Mouse (Mus musculus): ENCODE data around the gene St6gal1. TPM values are rescaled to one million over a fixed set of nuclear protein-coding genes. Genes with fewer than 3 reads are reported as not detected.

The St6gal1 gene
- polyA plus RNA-seq, 1 experiment from 2014 or later, result 17.6 TPM

DNA sequence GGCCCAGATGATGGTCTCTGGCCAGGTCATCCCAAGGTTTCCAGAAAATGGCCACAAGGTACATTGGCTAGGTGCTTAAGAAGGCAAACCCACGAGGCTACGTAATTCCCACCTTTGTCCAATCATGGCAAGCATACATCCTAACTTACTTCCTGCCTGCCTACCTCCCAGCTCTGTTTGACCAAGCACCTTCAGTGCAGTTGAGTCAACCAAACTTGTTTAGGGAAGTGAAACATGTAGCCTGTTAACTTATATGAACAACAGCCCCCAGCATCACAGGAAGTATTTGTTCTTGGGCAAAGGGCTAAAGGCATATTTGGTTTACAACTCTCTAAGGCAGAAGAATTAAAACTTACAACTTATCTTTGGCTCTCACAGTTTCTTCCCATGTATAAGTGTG is 38.7 kb upstream of the St6gal1 start:
- no peak overlapping the region for H3K4me2 ChIP-seq (ENCODE audit: low read depth, low read length)
- no peak overlapping the region for H3K27ac ChIP-seq (ENCODE audit: low read length)
- H3K4me1 ChIP-seq (ENCODE audit: control insufficient read depth, insufficient read depth, low read length), result no peaks in the 10 kb centered on the region
- no peaks in the 10 kb centered on the region for H3K27me3 ChIP-seq (ENCODE audit: control insufficient read depth, insufficient read depth, low read length)
- H3K4me3 ChIP-seq (replicated peaks; ENCODE audit: low read length), result no peak overlapping the region
- ATAC-seq (ENCODE audit: insufficient read depth, low FRiP score), result no peak
- 92% methylated on average over 2 of the region's 2 CpGs for WGBS
- no peaks in the 10 kb centered on the region for H3K9me3 ChIP-seq (replicated peaks; ENCODE audit: control insufficient read depth, low read length)
- no peak overlapping the region for H3K9ac ChIP-seq (ENCODE audit: low read length)
- H3K36me3 ChIP-seq (ENCODE audit: control insufficient read depth, insufficient read depth, low read length), result no peaks in the 10 kb centered on the region

DNA sequence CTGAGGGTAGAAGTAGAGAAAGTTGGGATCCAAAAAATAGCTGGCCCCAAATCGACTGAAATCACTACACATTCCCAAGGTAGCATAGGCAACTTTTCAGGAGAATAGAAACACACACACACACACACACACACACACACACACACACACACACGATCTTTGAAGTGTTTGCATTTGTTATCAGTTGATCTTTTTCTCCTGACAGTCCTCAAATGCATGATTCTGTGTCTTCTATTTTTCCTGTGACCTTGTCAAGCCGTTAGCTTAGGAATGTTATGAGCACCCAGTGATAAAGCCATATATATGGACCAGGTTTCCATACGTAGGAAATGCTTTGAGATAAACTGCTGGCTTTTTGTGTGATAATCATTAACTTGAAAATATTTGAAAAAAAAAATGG is 38.1 kb upstream of the St6gal1 start:
- WGBS, result 44% methylated on average over 4 of the region's 4 CpGs

DNA sequence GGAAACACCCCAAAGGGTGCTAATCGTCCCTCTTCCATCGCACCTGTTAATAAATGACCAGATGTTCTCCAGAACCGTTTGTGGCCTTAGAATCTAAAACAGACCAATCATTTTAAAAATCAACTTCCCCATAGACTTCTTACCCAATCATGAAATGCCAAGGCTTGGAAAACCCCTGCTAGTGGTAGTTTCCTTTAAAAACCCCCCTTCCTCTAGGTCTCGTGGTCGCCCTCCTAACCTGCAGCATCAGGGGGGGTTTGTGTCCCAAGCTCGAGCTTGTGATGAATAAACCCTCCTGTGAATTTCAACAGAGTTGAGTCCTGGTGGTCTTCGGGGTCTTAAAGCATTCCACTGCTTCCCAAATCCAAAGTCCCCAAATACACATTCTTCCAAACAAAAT is 36.6 kb upstream of the St6gal1 start:
- Histone ChIP-seq H3K36me3 (ENCODE audit: control insufficient read depth, insufficient read depth, low read length) (no peaks in the 10 kb centered on the region), H3K4me3 (replicated peaks; ENCODE audit: low read length) (no peak overlapping the region), H3K9ac (ENCODE audit: low read length) (no peak overlapping the region), H3K27ac (ENCODE audit: low read length) (no peak overlapping the region), H3K27me3 (ENCODE audit: control insufficient read depth, insufficient read depth, low read length) (no peaks in the 10 kb centered on the region), H3K4me1 (ENCODE audit: control insufficient read depth, insufficient read depth, low read length) (no peaks in the 10 kb centered on the region), H3K9me3 (replicated peaks; ENCODE audit: control insufficient read depth, low read length) (no peaks in the 10 kb centered on the region), H3K4me2 (ENCODE audit: low read depth, low read length) (no peak overlapping the region)
- WGBS, result 74% methylated on average over 7 of the region's 7 CpGs
- no peak for ATAC-seq (ENCODE audit: insufficient read depth, low FRiP score)

More for the DNA sequence above, 38.1 kb upstream of the St6gal1 start:
- no peaks in the 10 kb centered on the region for H3K9me3 ChIP-seq (replicated peaks; ENCODE audit: control insufficient read depth, low read length)
- no peak overlapping the region for H3K4me3 ChIP-seq (replicated peaks; ENCODE audit: low read length)
- H3K9ac ChIP-seq (ENCODE audit: low read length), result no peak overlapping the region
- H3K27ac ChIP-seq (ENCODE audit: low read length), result no peak overlapping the region
- H3K27me3 ChIP-seq (ENCODE audit: control insufficient read depth, insufficient read depth, low read length), result no peaks in the 10 kb centered on the region
- no peak for ATAC-seq (ENCODE audit: insufficient read depth, low FRiP score)
- no peak overlapping the region for H3K4me2 ChIP-seq (ENCODE audit: low read depth, low read length)
- no peaks in the 10 kb centered on the region for H3K4me1 ChIP-seq (ENCODE audit: control insufficient read depth, insufficient read depth, low read length)
- no peaks in the 10 kb centered on the region for H3K36me3 ChIP-seq (ENCODE audit: control insufficient read depth, insufficient read depth, low read length)

DNA sequence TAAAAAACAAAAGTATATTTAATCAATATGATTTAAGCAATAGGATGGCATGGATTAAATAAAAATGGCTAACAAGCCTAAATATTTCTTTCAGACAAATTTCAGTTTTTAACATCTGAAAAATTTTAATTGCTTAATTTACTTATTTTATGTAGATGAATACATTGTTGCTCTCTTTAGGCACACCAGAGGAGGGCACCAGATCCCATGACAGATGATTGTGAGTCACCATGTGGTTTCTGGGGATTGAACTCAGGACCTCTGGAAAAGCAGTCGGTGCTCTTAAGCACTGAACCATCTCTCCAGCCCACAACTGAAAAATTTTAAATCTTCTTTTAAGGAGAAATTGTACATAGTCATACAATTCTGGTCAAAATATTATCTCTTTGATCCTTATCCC is 34.9 kb upstream of the St6gal1 start:
- ATAC-seq (ENCODE audit: insufficient read depth, low FRiP score), result no peak
- Histone ChIP-seq H3K36me3 (ENCODE audit: control insufficient read depth, insufficient read depth, low read length) (no peaks in the 10 kb centered on the region), H3K9ac (ENCODE audit: low read length) (no peak overlapping the region), H3K4me1 (ENCODE audit: control insufficient read depth, insufficient read depth, low read length) (no peaks in the 10 kb centered on the region), H3K9me3 (replicated peaks; ENCODE audit: control insufficient read depth, low read length) (no peaks in the 10 kb centered on the region), H3K27me3 (ENCODE audit: control insufficient read depth, insufficient read depth, low read length) (no peaks in the 10 kb centered on the region), H3K27ac (ENCODE audit: low read length) (no peak overlapping the region), H3K4me2 (ENCODE audit: low read depth, low read length) (no peak overlapping the region), H3K4me3 (replicated peaks; ENCODE audit: low read length) (no peak overlapping the region)
- 71% methylated on average over 1 of the region's 1 CpGs for WGBS

DNA sequence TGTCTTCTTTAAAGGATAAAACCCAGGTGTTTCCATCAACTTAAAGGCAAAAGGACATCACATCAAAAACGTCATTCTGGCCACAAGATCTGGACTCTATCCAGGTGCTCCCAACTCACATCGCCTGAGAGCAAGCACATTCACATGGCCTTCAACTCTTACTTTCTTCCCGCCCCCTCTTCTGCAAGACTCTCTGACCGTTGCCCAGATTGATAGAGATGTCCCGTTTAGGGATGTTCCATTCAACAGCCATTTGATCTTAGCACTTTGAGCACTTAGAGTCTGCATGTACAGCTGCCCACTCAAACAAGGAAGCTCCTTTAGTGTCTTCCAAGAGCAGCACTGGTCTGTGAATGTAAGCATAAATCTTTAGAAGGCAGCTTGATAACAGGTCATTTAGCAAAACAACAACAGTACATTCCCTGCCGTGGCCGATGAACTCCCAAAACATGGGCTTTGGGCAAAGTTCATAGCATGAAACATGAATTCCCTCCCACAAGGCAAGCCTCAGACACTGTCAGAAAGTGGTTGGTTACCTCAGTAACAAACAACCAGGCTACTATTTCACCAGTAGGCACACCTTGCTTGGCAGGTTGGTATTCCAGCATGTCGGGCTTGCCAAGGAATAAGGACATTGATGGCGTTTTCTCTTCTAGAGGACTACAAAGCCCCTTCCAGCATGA is 32.8 kb upstream of the St6gal1 start:
- Histone ChIP-seq H3K4me1 (ENCODE audit: control insufficient read depth, insufficient read depth, low read length) (no peaks in the 10 kb centered on the region), H3K27me3 (ENCODE audit: control insufficient read depth, insufficient read depth, low read length) (no peaks in the 10 kb centered on the region), H3K36me3 (ENCODE audit: control insufficient read depth, insufficient read depth, low read length) (no peaks in the 10 kb centered on the region), H3K4me2 (ENCODE audit: low read depth, low read length) (no peak overlapping the region), H3K9me3 (replicated peaks; ENCODE audit: control insufficient read depth, low read length) (no peaks in the 10 kb centered on the region), H3K9ac (ENCODE audit: low read length) (no peak overlapping the region), H3K27ac (ENCODE audit: low read length) (no peak overlapping the region), H3K4me3 (replicated peaks; ENCODE audit: low read length) (no peak overlapping the region)
- WGBS, result 74% methylated on average over 9 of the region's 9 CpGs
- ATAC-seq (ENCODE audit: insufficient read depth, low FRiP score), result no peak

DNA sequence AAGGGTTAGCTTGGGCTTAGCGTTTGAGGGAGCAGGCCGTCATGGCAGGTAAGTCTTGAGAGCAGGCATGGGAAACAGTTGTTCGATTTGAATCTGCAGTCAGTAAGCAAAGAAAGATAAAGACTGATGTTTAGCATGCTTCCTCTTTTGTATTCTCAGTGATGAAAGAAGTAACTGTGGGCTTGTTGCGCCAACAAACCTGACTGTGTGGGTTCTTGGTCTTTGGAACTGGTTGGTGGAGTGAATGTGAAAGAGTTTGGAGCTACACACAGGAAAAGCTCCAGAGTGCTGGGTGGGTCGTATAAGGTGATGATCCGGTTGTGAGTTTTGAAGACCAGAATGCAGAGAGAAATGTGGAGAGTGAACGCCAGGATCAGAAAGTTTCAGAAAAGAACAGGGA is 28.9 kb upstream of the St6gal1 start:
- Histone ChIP-seq H3K4me3 (replicated peaks; ENCODE audit: low read length) (no peak overlapping the region), H3K4me2 (ENCODE audit: low read depth, low read length) (no peak overlapping the region), H3K27ac (ENCODE audit: low read length) (no peak overlapping the region), H3K9ac (ENCODE audit: low read length) (no peak overlapping the region), H3K4me1 (ENCODE audit: control insufficient read depth, insufficient read depth, low read length) (no peaks in the 10 kb centered on the region), H3K27me3 (ENCODE audit: control insufficient read depth, insufficient read depth, low read length) (no peaks in the 10 kb centered on the region), H3K9me3 (replicated peaks; ENCODE audit: control insufficient read depth, low read length) (no peaks in the 10 kb centered on the region), H3K36me3 (ENCODE audit: control insufficient read depth, insufficient read depth, low read length) (no peaks in the 10 kb centered on the region)
- no peak for ATAC-seq (ENCODE audit: insufficient read depth, low FRiP score)
- WGBS, result 78% methylated on average over 7 of the region's 7 CpGs

DNA sequence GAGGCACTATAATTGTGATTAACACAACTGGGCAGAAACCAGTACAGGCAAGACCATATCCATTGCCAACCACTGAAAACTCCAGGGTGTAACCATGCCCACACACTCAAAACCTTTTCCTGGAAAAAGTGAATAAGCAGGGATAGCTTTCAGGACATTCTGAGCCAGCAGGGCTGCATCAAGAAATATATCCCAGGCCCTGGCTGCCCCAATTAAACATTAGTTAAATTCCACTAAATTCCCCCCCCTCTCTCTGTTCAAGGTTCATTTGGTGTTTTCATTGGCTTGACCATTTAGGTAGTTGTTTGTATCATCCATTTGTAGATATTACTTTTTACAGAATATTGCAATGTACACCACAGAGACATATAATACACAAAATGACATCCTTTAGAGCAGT is 28.2 kb upstream of the St6gal1 start:
- no peaks in the 10 kb centered on the region for H3K27me3 ChIP-seq (ENCODE audit: control insufficient read depth, insufficient read depth, low read length)
- no peak overlapping the region for H3K9ac ChIP-seq (ENCODE audit: low read length)
- no peaks in the 10 kb centered on the region for H3K9me3 ChIP-seq (replicated peaks; ENCODE audit: control insufficient read depth, low read length)
- H3K4me1 ChIP-seq (ENCODE audit: control insufficient read depth, insufficient read depth, low read length), result no peaks in the 10 kb centered on the region
- H3K4me3 ChIP-seq (replicated peaks; ENCODE audit: low read length), result no peak overlapping the region
- no peak overlapping the region for H3K27ac ChIP-seq (ENCODE audit: low read length)
- no peaks in the 10 kb centered on the region for H3K36me3 ChIP-seq (ENCODE audit: control insufficient read depth, insufficient read depth, low read length)
- H3K4me2 ChIP-seq (ENCODE audit: low read depth, low read length), result no peak overlapping the region
- ATAC-seq (ENCODE audit: insufficient read depth, low FRiP score), result no peak

DNA sequence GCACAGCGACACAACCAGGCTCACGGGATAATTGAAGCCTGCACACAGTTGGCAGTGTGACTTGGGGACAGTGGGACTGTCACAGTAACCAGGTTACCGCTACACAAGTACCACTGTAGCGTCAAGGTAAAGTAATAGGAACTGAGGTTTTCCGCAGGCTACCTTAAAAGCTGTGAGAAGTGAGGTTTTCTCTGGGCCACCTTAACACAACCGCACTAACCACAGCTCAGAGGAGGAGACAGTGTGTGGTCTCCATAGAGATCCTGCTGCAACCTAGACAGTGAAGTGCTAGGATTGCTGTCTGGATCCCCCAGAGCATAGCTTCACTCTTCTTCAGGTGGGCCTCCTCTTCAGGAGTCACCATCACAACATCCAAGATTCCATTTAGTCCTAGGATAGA is 27.7 kb upstream of the St6gal1 start:
- Histone ChIP-seq H3K27ac (ENCODE audit: low read length) (no peak overlapping the region), H3K36me3 (ENCODE audit: control insufficient read depth, insufficient read depth, low read length) (no peaks in the 10 kb centered on the region), H3K27me3 (ENCODE audit: control insufficient read depth, insufficient read depth, low read length) (no peaks in the 10 kb centered on the region), H3K4me3 (replicated peaks; ENCODE audit: low read length) (no peak overlapping the region), H3K9me3 (replicated peaks; ENCODE audit: control insufficient read depth, low read length) (no peaks in the 10 kb centered on the region), H3K9ac (ENCODE audit: low read length) (no peak overlapping the region), H3K4me1 (ENCODE audit: control insufficient read depth, insufficient read depth, low read length) (no peaks in the 10 kb centered on the region), H3K4me2 (ENCODE audit: low read depth, low read length) (no peak overlapping the region)
- WGBS, result 93% methylated on average over 6 of the region's 6 CpGs
- ATAC-seq (ENCODE audit: insufficient read depth, low FRiP score), result no peak

DNA sequence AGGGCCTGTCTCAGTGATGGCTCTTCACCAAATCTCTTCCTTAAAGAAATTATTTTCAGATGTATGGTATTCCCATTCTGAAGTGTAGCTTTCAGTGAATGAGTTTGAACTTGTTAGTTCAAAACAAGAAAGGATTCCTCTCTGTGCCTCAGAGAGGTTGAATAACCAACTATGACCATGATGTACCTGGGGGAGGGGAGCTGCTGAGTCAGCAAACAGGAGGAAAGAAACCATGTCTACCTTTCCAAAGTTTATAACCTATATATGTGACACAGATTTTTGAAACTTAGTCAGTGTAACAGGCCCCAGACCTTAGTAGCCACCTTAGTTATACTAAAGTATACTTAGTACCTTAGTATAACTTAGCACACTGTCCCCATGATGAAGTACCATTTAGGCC is 23.0 kb upstream of the St6gal1 start:
- no peaks in the 10 kb centered on the region for H3K36me3 ChIP-seq (ENCODE audit: control insufficient read depth, insufficient read depth, low read length)

DNA sequence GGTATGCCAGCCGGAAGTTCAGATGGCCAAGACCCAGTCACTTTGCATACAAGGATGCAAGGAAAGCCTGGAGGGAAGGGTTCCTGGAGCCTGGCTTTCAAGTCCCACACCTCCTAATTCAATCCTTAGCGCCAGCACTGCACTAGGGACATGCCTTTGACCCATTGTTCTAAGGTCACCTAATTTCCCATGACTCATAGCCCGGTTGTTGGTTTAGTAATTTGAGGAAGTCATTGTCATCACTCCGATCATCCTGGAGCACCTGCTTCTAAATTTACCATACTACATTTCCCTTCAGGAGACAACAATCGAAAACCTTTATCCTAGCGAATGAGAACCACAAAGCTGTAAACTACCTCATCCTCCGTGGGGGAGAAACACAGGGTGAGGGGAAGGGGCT is 10.2 kb upstream of the St6gal1 start:
- H3K9ac ChIP-seq (ENCODE audit: low read length), result no peak overlapping the region
- H3K4me3 ChIP-seq (replicated peaks; ENCODE audit: low read length), result no peak overlapping the region
- no peak for ATAC-seq (ENCODE audit: insufficient read depth, low FRiP score)
- 74% methylated on average over 7 of the region's 7 CpGs for WGBS
- no peaks in the 10 kb centered on the region for H3K4me1 ChIP-seq (ENCODE audit: control insufficient read depth, insufficient read depth, low read length)
- H3K27ac ChIP-seq (ENCODE audit: low read length), result no peak overlapping the region
- no peaks in the 10 kb centered on the region for H3K9me3 ChIP-seq (replicated peaks; ENCODE audit: control insufficient read depth, low read length)
- no peak overlapping the region for H3K4me2 ChIP-seq (ENCODE audit: low read depth, low read length)
- no peaks in the 10 kb centered on the region for H3K36me3 ChIP-seq (ENCODE audit: control insufficient read depth, insufficient read depth, low read length)
- H3K27me3 ChIP-seq (ENCODE audit: control insufficient read depth, insufficient read depth, low read length), result no peaks in the 10 kb centered on the region

More for the DNA sequence above, 23.0 kb upstream of the St6gal1 start:
- H3K27ac ChIP-seq (ENCODE audit: low read length), result no peak overlapping the region
- H3K9ac ChIP-seq (ENCODE audit: low read length), result no peak overlapping the region
- H3K4me2 ChIP-seq (ENCODE audit: low read depth, low read length), result no peak overlapping the region
- H3K4me1 ChIP-seq (ENCODE audit: control insufficient read depth, insufficient read depth, low read length), result no peaks in the 10 kb centered on the region
- H3K9me3 ChIP-seq (replicated peaks; ENCODE audit: control insufficient read depth, low read length), result no peaks in the 10 kb centered on the region
- ATAC-seq (ENCODE audit: insufficient read depth, low FRiP score), result no peak
- no peaks in the 10 kb centered on the region for H3K27me3 ChIP-seq (ENCODE audit: control insufficient read depth, insufficient read depth, low read length)
- H3K4me3 ChIP-seq (replicated peaks; ENCODE audit: low read length), result no peak overlapping the region
